Mouse (Mus musculus): ENCODE data around the gene Tmem59.

The Tmem59 gene

GRCm38 (mm10) chr4:107163756-107164587, 14.2 kb upstream of the Tmem59 start:
- ChIA-PET POLR2A (interaction anchor here (0.6 to 4.9 kb wide), 16 partner anchors 11 to 533 kb away, joined by 3 to 27 read pairs (median 3); partner anchors contain the start of genes Tceanc2 (in 3 of the 4), Tmem59 (in 3 of the 4) and Ssbp3 (in 1 of the 4)), CTCF (interaction anchor here (0.6 to 2.2 kb wide), 35 partner anchors 8 to 664 kb away, joined by 3 to 21 read pairs (median 3); partner anchors contain the start of genes Tceanc2 (in 1 of the 4) and Tmem59 (in 1 of the 4))

GRCm38 (mm10) chr4:107166700-107167099, 11.5 kb upstream of the Tmem59 start:
- CTCF ChIA-PET: no interaction called here

GRCm38 (mm10) chr4:107167798-107168197, 10.4 kb upstream of the Tmem59 start:
- POLR2A ChIA-PET: interaction anchor here in 2 of 4 experiments (0.6 to 4.1 kb wide), 2 partner anchors 11 to 14 kb away, joined by 3 to 19 read pairs; partner anchors contain the start of genes Tceanc2 (in 1 of the 2) and Tmem59 (in 1 of the 2)
- CTCF ChIA-PET: interaction anchor here in 2 of 4 experiments (0.7 to 1.5 kb wide), 4 partner anchors 10 to 501 kb away, joined by 3 read pairs; partner anchors contain the start of gene Tmem59 (in 1 of the 2)

More at GRCm38 (mm10) chr4:107166700-107167099, 11.5 kb upstream of the Tmem59 start:
- POLR2A ChIA-PET: interaction anchor here in 1 of 4 experiments (0.7 to 4.1 kb wide), 4 partner anchors 12 to 1265 kb away, joined by 3 to 19 read pairs (median 3); partner anchors contain the start of genes Tceanc2 and Tmem59

- ChIA-PET POLR2A (interaction anchor here in 3 of 4 experiments (0.6 to 3.8 kb wide), 33 partner anchors 9 to 378 kb away, joined by 3 to 38 read pairs (median 6); partner anchors contain the start of genes Hspb11 (in 2 of the 3), Lrrc42 (in 2 of the 3), Cyb5rl (in 1 of the 3) and Mrpl37 (in 1 of the 3)), CTCF (interaction anchor here in 2 of 4 experiments (1.4 to 1.6 kb wide), 3 partner anchors 12 to 170 kb away, joined by 3 to 8 read pairs (median 4); partner anchors contain the start of genes Hspb11 (in 1 of the 2) and Lrrc42 (in 1 of the 2))
Measured at GRCm38 (mm10) chr4:107177506-107177905, 693 bp upstream of the Tmem59 start.

- ChIA-PET POLR2A (interaction anchor here (0.5 to 3.8 kb wide), 122 partner anchors 7 to 1392 kb away, joined by 3 to 38 read pairs (median 4); partner anchors contain the start of genes Hspb11 (in 3 of the 4), Lrrc42 (in 3 of the 4), Ssbp3 (in 3 of the 4) and Cyb5rl (in 2 of the 4)), CTCF (interaction anchor here in 3 of 4 experiments (0.6 to 1.5 kb wide), 12 partner anchors 11 to 1657 kb away, joined by 3 to 12 read pairs (median 4); partner anchors contain the start of genes Hspb11 (in 1 of the 3), Lrrc42 (in 1 of the 3) and Ndc1 (in 1 of the 3))
Measured at GRCm38 (mm10) chr4:107178830-107179490, 761 bp downstream of the Tmem59 start, which contains the start of gene Tceanc2. TSS of gene Tceanc2 (minus strand) at chr4:107179116.

GRCm38 (mm10) chr4:107179561-107179960, 1.4 kb downstream of the Tmem59 start:
- ChIA-PET POLR2A (interaction anchor here in 3 of 4 experiments (0.6 to 3.8 kb wide), 27 partner anchors 10 to 533 kb away, joined by 3 to 38 read pairs (median 7); partner anchors contain the start of genes Hspb11 (in 2 of the 3), Lrrc42 (in 2 of the 3) and Ndc1 (in 2 of the 3)), CTCF (no interaction called here)

GRCm38 (mm10) chr4:107180746-107181145, 2.5 kb downstream of the Tmem59 start:
- CTCF ChIA-PET: interaction anchor here in 3 of 4 experiments (0.5 to 1.0 kb wide), 4 partner anchors 57 to 509 kb away, joined by 3 to 9 read pairs (median 4); no protein-coding TSS in a partner anchor
- POLR2A ChIA-PET: interaction anchor here in 3 of 4 experiments (0.8 to 3.8 kb wide), 12 partner anchors 9 to 332 kb away, joined by 3 to 38 read pairs (median 4); no protein-coding TSS in a partner anchor

- POLR2A ChIA-PET: interaction anchor here in 3 of 4 experiments (0.6 to 2.1 kb wide), 7 partner anchors 9 to 387 kb away, joined by 3 to 6 read pairs (median 3); no protein-coding TSS in a partner anchor
- CTCF ChIA-PET: interaction anchor here in 2 of 4 experiments (0.7 to 1.1 kb wide), 2 partner anchors 72 to 534 kb away, joined by 3 read pairs; partner anchors contain the start of gene Hspb11 (in 1 of the 2)
Measured at GRCm38 (mm10) chr4:107181866-107182265, 3.7 kb downstream of the Tmem59 start.

GRCm38 (mm10) chr4:107182796-107183195, 4.6 kb downstream of the Tmem59 start:
- POLR2A ChIA-PET: interaction anchor here in 3 of 4 experiments (0.6 to 1.7 kb wide), 5 partner anchors 9 to 325 kb away, joined by 3 to 6 read pairs (median 4); no protein-coding TSS in a partner anchor

GRCm38 (mm10) chr4:107183203-107183602, 5.0 kb downstream of the Tmem59 start:
- POLR2A ChIA-PET: interaction anchor here in 3 of 4 experiments (0.6 to 1.7 kb wide), 6 partner anchors 8 to 325 kb away, joined by 3 to 6 read pairs (median 4); no protein-coding TSS in a partner anchor
- CTCF ChIA-PET: interaction anchor here in 3 of 4 experiments (0.6 to 1.1 kb wide), 4 partner anchors 12 to 306 kb away, joined by 3 to 4 read pairs (median 4); partner anchors contain the start of gene Hspb11 (in 1 of the 3)

More at GRCm38 (mm10) chr4:107182796-107183195, 4.6 kb downstream of the Tmem59 start:
- CTCF ChIA-PET: interaction anchor here in 3 of 4 experiments (0.6 to 1.1 kb wide), 4 partner anchors 12 to 534 kb away, joined by 3 to 4 read pairs (median 3); partner anchors contain the start of gene Hspb11 (in 1 of the 3)

GRCm38 (mm10) chr4:107185703-107186102, 7.5 kb downstream of the Tmem59 start:
- ChIA-PET POLR2A (interaction anchor here in 1 of 4 experiments (0.7 to 1.5 kb wide), 2 partner anchors 7 to 18 kb away, joined by 3 to 4 read pairs; partner anchors contain the start of gene Tmem59), CTCF (no interaction called here)

- CTCF ChIA-PET: no interaction called here
- POLR2A ChIA-PET: interaction anchor here in 1 of 4 experiments (0.7 kb wide), 1 partner anchor 16 kb away, joined by 3 read pairs; the partner anchor contains the start of gene Tmem59
Measured at GRCm38 (mm10) chr4:107193841-107194240, 15.6 kb downstream of the Tmem59 start.

- CTCF ChIA-PET: interaction anchor here in 1 of 4 experiments (0.7 kb wide), 1 partner anchor 153 kb away, joined by 3 read pairs; no protein-coding TSS in a partner anchor
Measured at GRCm38 (mm10) chr4:107196454-107196853, 18.3 kb downstream of the Tmem59 start.

GRCm38 (mm10) chr4:107198072-107198471, 19.9 kb downstream of the Tmem59 start:
- CTCF ChIA-PET: interaction anchor here in 1 of 4 experiments (0.6 kb wide), 1 partner anchor 13 kb away, joined by 4 read pairs; no protein-coding TSS in a partner anchor
- POLR2A ChIA-PET: interaction anchor here in 2 of 4 experiments (1.2 to 2.3 kb wide), 2 partner anchors 20 to 31 kb away, joined by 3 to 6 read pairs; partner anchors contain the start of gene Tmem59 (in 1 of the 2)

More at GRCm38 (mm10) chr4:107196454-107196853, 18.3 kb downstream of the Tmem59 start:
- POLR2A ChIA-PET: interaction anchor here in 2 of 4 experiments (1.1 to 1.4 kb wide), 2 partner anchors 18 kb away, joined by 4 read pairs; partner anchors contain the start of gene Tmem59 (in 2 of the 2)

- POLR2A ChIA-PET: interaction anchor here in 2 of 4 experiments (1.1 to 2.2 kb wide), 3 partner anchors 21 to 23 kb away, joined by 4 to 7 read pairs (median 5); partner anchors contain the start of genes Tmem59 (in 2 of the 2) and Tceanc2 (in 1 of the 2)
Measured at GRCm38 (mm10) chr4:107201779-107202178, 23.6 kb downstream of the Tmem59 start.

GRCm38 (mm10) chr4:107203001-107203400, 24.8 kb downstream of the Tmem59 start:
- ChIA-PET POLR2A (interaction anchor here in 2 of 4 experiments (1.3 to 2.2 kb wide), 4 partner anchors 16 to 50 kb away, joined by 4 to 7 read pairs (median 4); partner anchors contain the start of genes Hspb11 (in 1 of the 2), Lrrc42 (in 1 of the 2), Tceanc2 (in 1 of the 2) and Tmem59 (in 1 of the 2)), CTCF (no interaction called here)

More at GRCm38 (mm10) chr4:107201779-107202178, 23.6 kb downstream of the Tmem59 start:
- CTCF ChIA-PET: interaction anchor here in 1 of 4 experiments (0.6 kb wide), 1 partner anchor 436 kb away, joined by 3 read pairs; no protein-coding TSS in a partner anchor

Measured in embryonic stem cell, embryonic (primary cell).